Mouse (Mus musculus) embryonic facial prominence, embryonic 14.5 days (tissue): ENCODE data around the gene Gadd45a. TPM values are rescaled to one million over a fixed set of nuclear protein-coding genes. Genes with fewer than 3 reads are reported as not detected.
A peak's percentile ranks its signal among the peaks of the same experiment; 100 is the strongest.

ENCODE experiments used
- ATAC-seq: fragments of 200-750 bp; cut with Nextera tagmentation; 2 replicates; pipeline ENCODE4 v1.8.0; 2017; ENCODE audit warnings: low read depth, moderate number of reproducible peaks, moderate TSS enrichment
- DNase-seq: peaks from one replicate; pipeline ENCODE4 v3.0.0-alpha.2; 2015; ENCODE audit warnings: low spot score
- H3K27ac ChIP-seq: fragments of 300-500 bp; sonication (generic); replicated peaks from 2 replicates; pipeline ENCODE4 v1.5.1; 2014; ENCODE audit warnings: low read depth, mild to moderate bottlenecking, low read length, moderate library complexity
- H3K27me3 ChIP-seq: fragments of 300-500 bp; sonication (generic); replicated peaks from 2 replicates; pipeline ENCODE4 v1.6.1; 2014; ENCODE audit warnings: low read length; ENCODE audit not compliant: control insufficient read depth, insufficient read depth
- H3K36me3 ChIP-seq: fragments of 300-500 bp; sonication (generic); 2 replicates; pipeline ENCODE4 v1.6.1; 2014; ENCODE audit warnings: low read length, mixed read lengths; ENCODE audit not compliant: control insufficient read depth, insufficient read depth
- H3K4me1 ChIP-seq: fragments of 300-500 bp; sonication (generic); 2 replicates; pipeline ENCODE4 v1.6.1; 2014; ENCODE audit warnings: antibody characterized with exemption, low read length; ENCODE audit not compliant: control insufficient read depth, insufficient read depth
- H3K4me2 ChIP-seq: fragments of 300-500 bp; sonication (generic); 2 replicates; pipeline ENCODE4 v1.6.1; 2014; ENCODE audit warnings: low read depth, mild to moderate bottlenecking, low read length, moderate library complexity, mixed read lengths
- H3K4me3 ChIP-seq: fragments of 300-500 bp; sonication (generic); 2 replicates; pipeline ENCODE4 v1.5.1; 2014; ENCODE audit warnings: low read depth, mild to moderate bottlenecking, low read length
- H3K9ac ChIP-seq: fragments of 300-500 bp; sonication (generic); 2 replicates; pipeline ENCODE4 v1.6.1; 2014; ENCODE audit warnings: low read depth, mild to moderate bottlenecking, low read length, moderate library complexity, mixed read lengths
- H3K9me3 ChIP-seq: fragments of 300-500 bp; sonication (generic); 2 replicates; pipeline ENCODE4 v1.6.1; 2016; ENCODE audit warnings: low read length; ENCODE audit not compliant: control insufficient read depth
- WGBS: fragments of 180-500 bp; shearing (Covaris S2); extraction: QIAGEN DNeasy Blood & Tissue Kit; methylation state at CpG from one replicate; pipeline ENCODE4 v1.1.7; 2014; 5-methylcytosine and 5-hydroxymethylcytosine counted together
- polyA plus RNA-seq: library from polyadenylated mRNA; unstranded; fragments of >200 nt; fragmentation: Nextera tagmentation; extraction: Ambion mirVana; gene quantifications from 2 replicates; pipeline ENCODE4 v1.2.1, GENCODE M21; 2014

Gadd45a gene
- polyA plus RNA-seq, 1 experiment from 2014 or later: 9.9 TPM

DNA sequence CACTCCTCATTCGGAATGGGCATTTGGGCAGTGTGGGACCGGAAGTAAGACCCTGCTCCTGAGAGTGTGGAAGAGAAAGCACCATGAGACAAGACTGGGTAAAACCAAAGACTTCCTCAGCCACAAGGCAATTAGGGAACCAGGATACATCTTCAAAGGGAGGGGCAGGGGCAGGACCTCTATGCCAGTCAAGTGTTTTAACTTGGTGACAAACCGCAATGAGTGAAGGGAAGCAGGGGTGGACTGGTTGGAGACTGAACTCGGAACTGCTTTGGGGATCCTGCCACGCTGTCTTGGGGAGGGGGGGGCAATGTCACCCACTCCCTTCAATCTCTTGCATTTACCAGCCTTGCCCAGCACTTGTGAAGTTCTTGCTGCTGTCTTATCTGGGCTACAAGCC lies 36.7 kb upstream of the Gadd45a start:
- H3K4me3 ChIP-seq: no peak overlapping the region
- DNase-seq: no peak
- H3K9ac ChIP-seq: no peak overlapping the region
- no peak overlapping the region for H3K4me2 ChIP-seq
- no peaks in the 10 kb centered on the region for H3K27me3 ChIP-seq
- 82% methylated on average over 5 of the region's 5 CpGs for WGBS
- H3K4me1 ChIP-seq: peaks cover 11% of the 10 kb centered on the region
- H3K27ac ChIP-seq: no peak overlapping the region
- H3K36me3 ChIP-seq: no peaks in the 10 kb centered on the region
- H3K9me3 ChIP-seq: no peaks in the 10 kb centered on the region
- no peak for ATAC-seq

DNA sequence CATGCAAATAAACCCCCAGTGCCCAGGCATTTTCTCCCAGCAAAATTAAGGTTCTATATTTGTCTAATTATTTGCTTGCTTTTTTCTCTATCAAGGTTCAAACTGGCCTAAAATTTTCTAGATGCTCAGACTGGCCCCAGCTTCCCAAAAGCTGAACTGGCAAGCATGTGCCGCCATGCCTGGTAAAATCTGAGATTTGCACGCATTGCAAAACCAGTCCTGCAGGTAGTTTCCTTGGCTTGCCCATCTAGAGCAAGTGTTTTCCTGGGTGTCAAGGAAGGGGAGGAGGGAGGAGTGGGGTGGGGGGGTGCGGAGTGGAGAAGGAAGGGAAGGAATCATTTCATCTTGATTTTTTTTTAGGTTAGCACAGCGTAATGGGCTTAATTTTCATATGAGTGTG lies 36.2 kb upstream of the Gadd45a start:
- no peak overlapping the region for H3K4me2 ChIP-seq
- ATAC-seq (no peak), DNase-seq (peak; percentile 46)
- H3K4me1 ChIP-seq: peaks cover 11% of the 10 kb centered on the region
- WGBS: 80% methylated on average over 4 of the region's 4 CpGs
- H3K36me3 ChIP-seq: no peaks in the 10 kb centered on the region
- H3K27ac ChIP-seq: no peak overlapping the region
- H3K27me3 ChIP-seq: no peaks in the 10 kb centered on the region
- H3K4me3 ChIP-seq: no peak overlapping the region
- H3K9ac ChIP-seq: no peak overlapping the region
- no peaks in the 10 kb centered on the region for H3K9me3 ChIP-seq

DNA sequence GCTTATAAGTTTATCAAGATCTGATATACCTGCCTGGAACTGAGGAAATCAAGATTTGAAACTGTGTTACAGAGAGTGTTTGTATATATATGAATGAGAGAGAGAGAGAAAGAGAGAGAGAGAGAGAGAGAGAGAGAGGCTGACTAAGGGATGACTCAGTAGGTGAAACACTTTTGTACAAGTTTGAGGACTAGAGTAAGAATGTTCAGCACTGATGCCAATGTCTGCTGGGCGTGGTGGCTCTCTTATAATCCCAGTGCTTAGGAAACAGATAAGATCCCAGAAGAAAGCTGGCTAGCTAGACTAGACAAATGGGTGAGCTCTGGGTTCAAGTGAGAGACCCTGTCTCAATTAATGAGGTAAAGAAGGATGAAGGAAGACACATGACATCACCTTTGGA lies 34.4 kb upstream of the Gadd45a start:
- WGBS: 78% methylated on average over 1 of the region's 1 CpGs
- Histone ChIP-seq H3K4me3 (no peak overlapping the region), H3K9me3 (no peaks in the 10 kb centered on the region), H3K27me3 (no peaks in the 10 kb centered on the region), H3K9ac (no peak overlapping the region), H3K36me3 (no peaks in the 10 kb centered on the region), H3K27ac (no peak overlapping the region), H3K4me1 (peaks cover 3% of the 10 kb centered on the region; the same call in 1 of the 2 replicates), H3K4me2 (no peak overlapping the region)
- no peak for ATAC-seq
- DNase-seq: no peak

GRCm38 (mm10) chr6:67069800-67070315 lies 32.6 kb upstream of the Gadd45a start:
- no peaks in the 10 kb centered on the region for H3K27me3 ChIP-seq
- 54% methylated on average over 9 of the region's 9 CpGs for WGBS
- H3K36me3 ChIP-seq: no peaks in the 10 kb centered on the region
- ATAC-seq: no peak
- 0 out of 2 replicates have a peak overlapping the region, but pooled peaks have one; percentile 20 for H3K9ac ChIP-seq
- H3K27ac ChIP-seq: no peak overlapping the region
- no peak overlapping the region for H3K4me3 ChIP-seq
- H3K4me2 ChIP-seq: no peak overlapping the region; the same call in 1 of the 2 replicates
- no peaks in the 10 kb centered on the region for H3K9me3 ChIP-seq
- peaks cover 3% of the 10 kb centered on the region; the same call in 1 of the 2 replicates for H3K4me1 ChIP-seq
- peak; percentile 24 for DNase-seq

DNA sequence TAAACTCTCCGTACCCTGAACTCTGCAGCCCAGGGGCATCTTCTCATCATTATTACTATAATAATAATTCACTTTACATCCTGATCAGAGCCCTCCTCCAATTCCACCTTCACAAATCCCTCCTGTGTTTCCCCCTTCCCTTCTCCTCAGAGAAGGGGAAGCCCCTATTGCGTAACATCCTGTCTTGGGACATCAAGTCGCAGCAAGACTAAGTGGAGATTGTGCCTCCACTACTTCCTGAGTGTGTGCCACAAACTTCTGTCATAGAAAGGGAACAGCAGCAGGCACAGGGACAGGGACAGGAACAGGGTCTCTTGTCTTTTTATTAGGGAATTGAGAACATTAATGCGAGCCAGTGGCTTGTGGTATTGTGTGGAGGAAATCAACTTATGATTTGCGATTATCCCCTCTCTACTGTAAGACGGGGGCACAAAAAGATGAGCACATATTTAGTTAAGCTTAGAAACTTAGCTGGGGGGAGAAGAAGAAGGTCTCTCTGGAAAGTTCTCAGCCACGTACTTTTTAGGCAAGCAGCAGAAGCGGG lies 32.0 kb upstream of the Gadd45a start:
- 78% methylated on average over 8 of the region's 8 CpGs for WGBS
- ATAC-seq (no peak), DNase-seq (peak; percentile 43)
- Histone ChIP-seq H3K9ac (no peak overlapping the region), H3K9me3 (no peaks in the 10 kb centered on the region), H3K4me3 (no peak overlapping the region), H3K27me3 (no peaks in the 10 kb centered on the region), H3K27ac (no peak overlapping the region), H3K4me1 (peaks cover 3% of the 10 kb centered on the region; the same call in 1 of the 2 replicates), H3K4me2 (no peak overlapping the region), H3K36me3 (no peaks in the 10 kb centered on the region)

DNA sequence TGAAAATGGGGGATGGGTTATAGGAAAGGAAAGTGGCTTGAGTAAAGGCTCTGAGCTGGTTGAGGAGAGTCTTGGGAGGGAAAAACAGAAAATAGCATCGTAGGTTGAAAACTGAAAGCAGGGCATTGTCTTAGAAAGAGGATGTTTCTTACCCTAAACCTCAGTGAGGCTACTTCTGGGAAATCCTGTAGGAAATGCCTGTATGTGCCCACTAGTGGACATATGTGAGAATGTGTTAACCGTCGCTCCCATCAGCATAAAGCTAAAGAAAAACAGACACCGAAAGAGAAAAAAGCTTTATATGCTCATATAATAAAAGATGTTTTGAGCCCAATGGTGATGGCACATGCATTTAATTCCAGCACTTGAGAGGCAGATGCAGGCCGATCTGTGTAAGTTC lies 22.8 kb upstream of the Gadd45a start:
- DNase-seq: no peak
- H3K36me3 ChIP-seq: no peaks in the 10 kb centered on the region
- no peaks in the 10 kb centered on the region for H3K9me3 ChIP-seq
- H3K4me1 ChIP-seq: no peaks in the 10 kb centered on the region
- H3K4me3 ChIP-seq: no peak overlapping the region
- no peak for ATAC-seq
- H3K4me2 ChIP-seq: no peak overlapping the region
- no peak overlapping the region for H3K9ac ChIP-seq
- no peaks in the 10 kb centered on the region for H3K27me3 ChIP-seq
- 79% methylated on average over 5 of the region's 5 CpGs for WGBS
- H3K27ac ChIP-seq: no peak overlapping the region

DNA sequence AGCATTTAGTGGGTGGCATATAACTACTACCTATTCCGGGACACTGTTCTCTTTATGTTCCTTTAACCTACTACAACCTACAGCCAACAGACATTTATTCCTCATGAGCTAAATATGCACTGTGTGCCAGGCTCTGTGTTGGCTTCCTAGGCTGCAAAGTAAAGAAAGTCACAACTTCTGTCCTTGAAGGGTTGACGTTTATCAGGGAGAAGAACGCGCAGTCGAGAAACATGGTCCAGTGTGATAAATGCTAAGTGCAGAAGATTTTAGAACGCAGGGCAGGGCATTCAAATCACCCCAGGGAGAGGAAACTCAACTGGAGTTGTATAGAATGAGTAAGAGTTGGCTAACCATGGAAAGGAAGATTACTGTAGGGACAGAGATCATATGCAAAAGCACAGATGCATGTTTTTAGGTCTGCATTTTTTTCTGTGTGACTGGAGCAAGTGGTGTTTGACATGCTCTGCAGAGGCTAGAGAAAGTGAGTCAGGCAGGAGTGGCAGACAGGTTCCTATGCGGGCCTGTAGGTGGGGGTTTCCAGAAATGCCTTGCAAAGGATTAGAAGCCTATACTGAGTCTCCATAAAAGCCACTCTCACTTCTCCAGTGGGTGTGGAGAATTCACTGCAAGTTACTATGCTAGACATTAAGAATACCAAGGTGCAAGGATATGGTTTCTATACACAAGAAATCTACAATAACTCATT lies 20.9 kb upstream of the Gadd45a start:
- H3K9me3 ChIP-seq: no peaks in the 10 kb centered on the region

DNA sequence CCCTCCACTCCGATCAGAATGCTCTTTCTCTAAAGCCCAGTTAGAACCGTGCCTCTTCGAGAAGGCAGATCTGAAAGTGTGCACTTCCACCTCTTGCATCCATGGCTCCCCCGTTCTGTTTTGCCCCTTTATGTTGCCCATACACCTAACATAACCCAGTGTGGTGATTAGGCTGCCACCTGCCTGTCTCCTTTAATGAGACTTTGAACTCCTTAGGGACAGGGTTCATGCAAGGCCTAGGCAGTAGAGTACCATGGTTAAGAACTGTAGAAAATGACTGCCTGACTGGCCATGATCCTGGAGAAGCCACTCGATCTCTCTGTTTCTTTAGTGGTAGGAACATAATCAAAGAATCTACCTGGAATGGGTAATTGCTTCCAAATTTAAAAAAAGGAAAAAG lies 20.3 kb upstream of the Gadd45a start:
- no peak overlapping the region for H3K27ac ChIP-seq
- H3K4me1 ChIP-seq: no peaks in the 10 kb centered on the region
- no peaks in the 10 kb centered on the region for H3K36me3 ChIP-seq
- no peak for DNase-seq
- H3K4me2 ChIP-seq: no peak overlapping the region
- 81% methylated on average over 5 of the region's 5 CpGs for WGBS
- H3K4me3 ChIP-seq: no peak overlapping the region
- no peaks in the 10 kb centered on the region for H3K27me3 ChIP-seq
- H3K9me3 ChIP-seq: no peaks in the 10 kb centered on the region
- no peak overlapping the region for H3K9ac ChIP-seq
- no peak for ATAC-seq

More for the DNA sequence above, 20.9 kb upstream of the Gadd45a start:
- no peaks in the 10 kb centered on the region for H3K4me1 ChIP-seq
- H3K9ac ChIP-seq: no peak overlapping the region
- H3K27me3 ChIP-seq: no peaks in the 10 kb centered on the region
- no peak overlapping the region for H3K4me3 ChIP-seq
- DNase-seq: no peak
- ATAC-seq: no peak
- WGBS: 88% methylated on average over 7 of the region's 7 CpGs
- no peak overlapping the region for H3K27ac ChIP-seq
- no peaks in the 10 kb centered on the region for H3K36me3 ChIP-seq
- no peak overlapping the region for H3K4me2 ChIP-seq
